Mouse (Mus musculus) kidney, adult 2 months (tissue): ENCODE results near the gene Dusp15. TPM values are rescaled to one million over a fixed set of nuclear protein-coding genes. Genes with fewer than 3 reads are reported as not detected.
A peak's percentile ranks its signal among the peaks of the same experiment; 100 is the strongest.

Experiments used
- DNase-seq: peaks from one replicate; pipeline ENCODE4 v3.0.0; 2021
- H3K27ac ChIP-seq: fragments of 200-500 bp; 2 replicates; pipeline ENCODE4 v1.5.1; 2012; ENCODE audit warnings: low read depth, low read length, control low read depth, inconsistent platforms; ENCODE audit not compliant: insufficient read depth
- H3K27me3 ChIP-seq: fragments of 200-500 bp; replicated peaks from 2 replicates; pipeline ENCODE4 v1.6.1; 2012; ENCODE audit warnings: mild to moderate bottlenecking, moderate library complexity, low read length, inconsistent platforms; ENCODE audit not compliant: control insufficient read depth, insufficient read depth
- H3K36me3 ChIP-seq: fragments of 200-500 bp; 2 replicates; pipeline ENCODE4 v1.6.1; 2012; ENCODE audit warnings: mild to moderate bottlenecking, moderate library complexity, low read length, inconsistent platforms; ENCODE audit not compliant: control insufficient read depth, insufficient read depth
- H3K4me1 ChIP-seq: fragments of 200-500 bp; 2 replicates; pipeline ENCODE4 v1.6.1; 2011; ENCODE audit warnings: low read length; ENCODE audit not compliant: control insufficient read depth, insufficient read depth
- H3K4me3 ChIP-seq: fragments of 200-500 bp; 2 replicates; pipeline ENCODE4 v1.5.1; 2011; ENCODE audit warnings: mild to moderate bottlenecking, low read depth, low read length, control low read depth; ENCODE audit not compliant: insufficient read depth
- CTCF ChIP-seq: fragments of 200-500 bp; conservative IDR thresholded peaks from 2 replicates; pipeline ENCODE4 v1.5.1; 2011; ENCODE audit warnings: low read depth, mild to moderate bottlenecking, control low read depth, low read length, moderate library complexity, mixed read lengths; ENCODE audit not compliant: insufficient read depth, insufficient read length
- POLR2A ChIP-seq: fragments of 200-500 bp; IDR thresholded peaks from one replicate; pipeline ENCODE4 v1.6.1; 2011; ENCODE audit warnings: low read depth, low read length, control low read depth
- WGBS: fragments of 180-500 bp; shearing (Covaris S2); methylation state at CpG from one replicate; pipeline ENCODE4 v1.1.7; 2018; 5-methylcytosine and 5-hydroxymethylcytosine counted together
- polyA plus RNA-seq: library from polyadenylated mRNA; depleted of rRNA; stranded (reverse); fragments of >200 nt; gene quantifications from 2 replicates; pipeline ENCODE4 v1.2.3, GENCODE M21; 2012

Dusp15 gene
- polyA plus RNA-seq, 1 experiment: 12.3 TPM

GRCm38 (mm10) chr2:152911432-152911831 is 40.1 kb downstream of the Dusp15 start:
- WGBS: 43% methylated on average over 6 of the region's 6 CpGs
- TF ChIP-seq POLR2A: no peak
- Histone ChIP-seq H3K27ac (no peak overlapping the region), H3K27me3 (no peaks in the 10 kb centered on the region), H3K36me3 (no peaks in the 10 kb centered on the region), H3K4me1 (no peaks in the 10 kb centered on the region), H3K4me3 (no peak overlapping the region)
- DNase-seq: no peak

DNA sequence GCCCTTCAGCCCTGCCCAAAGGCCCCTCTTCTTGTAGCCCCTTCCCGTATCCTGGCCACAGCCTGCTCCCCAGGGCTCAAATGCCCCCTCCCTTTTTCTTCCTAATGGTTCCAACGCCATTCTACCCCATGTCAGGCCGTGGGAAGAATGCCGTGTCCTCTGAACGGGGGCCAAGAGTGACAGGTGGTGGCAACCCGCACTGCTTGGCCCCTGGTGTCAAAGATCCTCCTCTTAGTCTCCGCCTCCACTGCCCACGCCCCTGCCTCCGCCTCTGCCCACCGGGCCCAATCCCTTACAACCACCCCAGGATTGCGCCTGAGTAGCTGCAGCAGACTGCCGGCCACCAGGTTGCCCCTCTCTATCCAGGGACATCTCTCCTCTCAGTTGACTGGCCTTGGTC is 40.5 kb downstream of the Dusp15 start, which contains the start of gene Mylk2:
Mylk2 (plus strand) TSS at position 322 of the 400 bp plus-strand sequence.
- no peak for DNase-seq
- no peak within 1 kb of the TSS for H3K27ac ChIP-seq
- no peaks in the 10 kb centered on the region for H3K4me1 ChIP-seq
- H3K36me3 ChIP-seq: no peaks in the 10 kb centered on the region
- TF ChIP-seq POLR2A (no peak), CTCF (no peak)
- H3K27me3 ChIP-seq: no peaks in the 10 kb centered on the region
- no peak within 1 kb of the TSS for H3K4me3 ChIP-seq
- WGBS: 20% methylated on average over 12 of the region's 12 CpGs

GRCm38 (mm10) chr2:152909848-152910247 is 41.6 kb downstream of the Dusp15 start:
- H3K4me1 ChIP-seq: no peaks in the 10 kb centered on the region
- no peak overlapping the region for H3K27ac ChIP-seq
- H3K4me3 ChIP-seq: no peak overlapping the region
- 62% methylated on average over 6 of the region's 6 CpGs for WGBS
- H3K27me3 ChIP-seq: no peaks in the 10 kb centered on the region
- no peaks in the 10 kb centered on the region for H3K36me3 ChIP-seq
- TF ChIP-seq POLR2A (no peak), CTCF (no peak)
- DNase-seq: no peak

DNA sequence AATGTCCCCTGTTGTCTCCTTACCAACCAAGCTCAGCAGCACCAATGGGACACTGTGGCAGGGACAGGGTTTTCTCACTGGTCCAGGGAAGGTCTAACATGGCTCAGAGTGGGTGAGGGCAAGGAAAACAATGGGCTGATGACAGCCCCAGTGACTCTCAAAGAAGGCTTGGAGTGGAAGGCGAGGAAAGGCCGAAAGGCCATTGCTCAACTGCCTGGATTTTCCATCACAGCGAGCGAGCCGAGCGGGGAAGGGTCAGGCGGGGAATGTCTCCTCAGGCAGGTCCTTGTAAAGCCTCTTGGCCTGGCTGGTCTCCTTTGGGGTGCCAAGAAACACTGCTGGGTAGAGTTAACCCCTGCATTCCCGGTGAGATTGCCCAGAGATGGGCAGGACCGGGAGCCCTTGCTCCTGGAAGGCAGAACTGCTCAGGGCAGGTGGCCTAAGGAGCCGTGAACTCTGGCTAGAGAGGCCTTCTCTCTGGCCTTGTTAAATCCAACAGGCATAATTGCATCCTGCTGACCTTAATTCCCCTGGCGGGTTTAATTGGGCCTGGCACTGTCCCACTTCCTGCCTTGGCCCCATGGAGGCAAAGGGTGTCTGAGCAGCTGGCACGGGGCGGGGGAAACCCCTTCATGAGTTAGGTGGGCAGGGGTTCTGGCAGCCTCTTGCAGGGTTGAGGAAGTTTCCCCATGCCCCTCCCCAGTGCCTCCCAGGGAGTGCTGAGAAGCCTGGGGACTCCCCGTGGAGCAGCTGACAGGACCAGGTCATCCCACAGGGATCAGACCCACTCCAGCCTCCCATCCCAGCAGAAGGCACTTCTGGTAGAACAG is 44.2 kb downstream of the Dusp15 start:
- DNase-seq: no peak
- Histone ChIP-seq H3K27ac (no peak overlapping the region), H3K4me1 (no peaks in the 10 kb centered on the region), H3K4me3 (no peak overlapping the region), H3K27me3 (no peaks in the 10 kb centered on the region), H3K36me3 (no peaks in the 10 kb centered on the region)
- TF ChIP-seq CTCF (no peak), POLR2A (no peak)
- WGBS: 61% methylated on average over 14 of the region's 14 CpGs

DNA sequence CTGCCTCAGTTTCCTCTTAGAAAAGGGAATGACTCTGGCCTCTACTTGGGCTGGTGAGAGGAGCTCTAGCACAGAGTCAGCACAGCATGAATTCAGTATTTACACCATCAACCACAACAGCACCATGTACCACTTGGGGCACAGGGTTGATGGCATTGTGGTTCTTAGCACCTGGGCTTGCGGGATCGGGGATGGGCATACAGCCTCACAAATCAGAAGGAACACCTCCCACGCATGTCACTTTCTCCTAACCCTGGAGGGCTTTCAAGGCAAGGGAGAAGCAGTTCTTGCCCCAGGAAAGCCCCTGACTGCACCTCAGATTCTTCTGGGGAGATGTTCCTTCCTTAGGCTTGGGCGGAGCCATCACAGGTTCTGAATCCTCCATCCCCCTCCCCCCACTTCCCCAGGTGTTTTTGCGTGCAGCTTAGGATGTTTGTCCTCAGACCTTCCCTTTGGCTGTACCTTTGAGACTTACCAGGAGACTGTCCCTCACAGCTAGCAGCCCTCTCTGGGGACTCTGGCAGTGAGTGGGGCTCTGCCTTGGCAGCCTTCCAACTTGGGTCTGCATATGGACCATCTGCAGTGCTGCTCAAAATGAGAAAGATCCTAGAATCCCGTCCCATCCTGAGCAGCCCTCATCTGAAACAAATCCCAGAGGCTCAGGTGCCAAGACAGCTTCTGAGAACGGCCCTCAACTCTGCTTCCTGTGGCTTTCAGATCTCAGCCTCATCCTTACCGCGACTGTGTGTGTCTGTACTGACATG is 45.0 kb downstream of the Dusp15 start:
- 54% methylated on average over 9 of the region's 9 CpGs for WGBS
- Histone ChIP-seq H3K4me1 (no peaks in the 10 kb centered on the region), H3K27me3 (no peaks in the 10 kb centered on the region), H3K27ac (no peak overlapping the region), H3K4me3 (no peak overlapping the region), H3K36me3 (no peaks in the 10 kb centered on the region)
- TF ChIP-seq POLR2A: no peak
- TF ChIP-seq CTCF: no peak
- DNase-seq: no peak

- H3K36me3 ChIP-seq: no peaks in the 10 kb centered on the region
- peak; percentile 45 for DNase-seq
- H3K27me3 ChIP-seq: no peaks in the 10 kb centered on the region
- H3K27ac ChIP-seq: no peak overlapping the region
- 43% methylated on average over 11 of the region's 11 CpGs for WGBS
- TF ChIP-seq POLR2A (no peak), CTCF (no peak)
- no peak overlapping the region for H3K4me3 ChIP-seq
- H3K4me1 ChIP-seq: no peaks in the 10 kb centered on the region
Observed at GRCm38 (mm10) chr2:152905036-152905829, 46.3 kb downstream of the Dusp15 start.

- DNase-seq: no peak
- 54% methylated on average over 5 of the region's 5 CpGs for WGBS
- H3K4me1 ChIP-seq: no peaks in the 10 kb centered on the region
- no peak overlapping the region for H3K27ac ChIP-seq
- no peaks in the 10 kb centered on the region for H3K36me3 ChIP-seq
- TF ChIP-seq CTCF: no peak
- no peak for TF ChIP-seq POLR2A
- H3K27me3 ChIP-seq: no peaks in the 10 kb centered on the region
- no peak overlapping the region for H3K4me3 ChIP-seq
Observed at GRCm38 (mm10) chr2:152904127-152904643, 47.3 kb downstream of the Dusp15 start.
